In genomic region chr5:43113405-43114119, GRCm38 (mm10) we compare ENCODE assay signal across 17 mouse cellular contexts.
DNase-seq lines count a peak whose midpoint lies in the region; ATAC-seq lines count a peak whose summit lies in the region.
"Had no signal": no experiment of that assay in that cellular context is flagged by ENCODE, and none has a peak within 500 bp of the region (broad histone marks: within the 10 kb centered on the region; RNA-seq: fewer than 3 reads in every experiment).

No protein-coding gene starts in this region.

- intact Hi-C loops in heart, postnatal 25 days (cut with DNase I) = no loop called here

- 41% methylated on average over 12 of the region's 12 CpGs for WGBS in heart, embryonic 10.5 days
- 77% methylated on average over 12 of the region's 12 CpGs for WGBS in midbrain, embryonic 11.5 days
- 78% methylated on average over 12 of the region's 12 CpGs for WGBS in midbrain, embryonic 15.5 days

- no peak overlapping the region; the same call in 1 of the 2 replicates for H3K4me3 ChIP-seq in heart, embryonic 10.5 days
- H3K4me3 ChIP-seq in midbrain, embryonic 11.5 days (ENCODE audit: low read depth, low read length) = no peak overlapping the region
- no peak overlapping the region for H3K4me3 ChIP-seq in midbrain, embryonic 15.5 days
- H3K4me3 ChIP-seq: gastrocnemius, adult 2 months; limb, embryonic 10.5 days; liver, embryonic 15.5 days; neural tube, embryonic 12.5 days had no signal

- DNase-seq in heart, embryonic 10.5 days (ENCODE audit: low spot score) = no peak
- no peak for DNase-seq in heart, postnatal 25 days (ENCODE audit: low spot score)
- peak; percentile 75 for DNase-seq in midbrain, embryonic 11.5 days (ENCODE audit: low spot score, missing footprints)
- DNase-seq in WW6 (ENCODE audit: low read depth, low spot score) = peak; percentile 9
- peak; percentile 8 for DNase-seq in induced T-regulatory cell, adult 2 months (ENCODE audit: low read depth)
- DNase-seq: cerebellum, adult 11-12 months; gastrocnemius, adult 2 months; heart, postnatal 10 days; lung, postnatal 4 days had no signal

- no peak for ATAC-seq in midbrain, embryonic 11.5 days (ENCODE audit: low FRiP score)
- no peak for ATAC-seq in midbrain, embryonic 15.5 days (replicated peaks)
- ATAC-seq in erythroid progenitor cell, adult 5-6 weeks (replicated peaks; ENCODE audit: low FRiP score, poor library complexity, severe bottlenecking) = no peak
- ATAC-seq in megakaryocyte progenitor cell, adult 5-6 weeks (replicated peaks; ENCODE audit: poor library complexity) = no peak
- ATAC-seq: forebrain, embryonic 16.5 days; intestine, embryonic 16.5 days had no signal

- H3K9ac ChIP-seq in midbrain, embryonic 11.5 days (ENCODE audit: low read length) = no peak overlapping the region
- no peak overlapping the region for H3K9ac ChIP-seq in midbrain, embryonic 15.5 days
- H3K9ac ChIP-seq: liver, embryonic 15.5 days; neural tube, embryonic 12.5 days had no signal

- peaks cover 23% of the 10 kb centered on the region; the same call in 1 of the 2 replicates for H3K4me1 ChIP-seq in heart, embryonic 10.5 days
- H3K4me1 ChIP-seq in midbrain, embryonic 11.5 days (ENCODE audit: control insufficient read depth, insufficient read depth, low read length) = no peaks in the 10 kb centered on the region
- H3K4me1 ChIP-seq in midbrain, embryonic 15.5 days = no peaks in the 10 kb centered on the region
- H3K4me1 ChIP-seq: limb, embryonic 10.5 days; liver, embryonic 15.5 days; neural tube, embryonic 12.5 days had no signal

- H3K27me3 ChIP-seq in heart, embryonic 10.5 days (ENCODE audit: insufficient read depth, poor library complexity, severe bottlenecking) = no peaks in the 10 kb centered on the region
- no peaks in the 10 kb centered on the region for H3K27me3 ChIP-seq in midbrain, embryonic 11.5 days (ENCODE audit: control insufficient read depth, insufficient read depth, low read length)
- no peaks in the 10 kb centered on the region for H3K27me3 ChIP-seq in midbrain, embryonic 15.5 days (replicated peaks)
- H3K27me3 ChIP-seq: liver, embryonic 15.5 days; neural tube, embryonic 12.5 days had no signal

- H3K27ac ChIP-seq in heart, embryonic 10.5 days = peak overlapping the region; percentile 78
- H3K27ac ChIP-seq in midbrain, embryonic 11.5 days (ENCODE audit: low read depth, low read length) = no peak overlapping the region
- no peak overlapping the region for H3K27ac ChIP-seq in midbrain, embryonic 15.5 days
- H3K27ac ChIP-seq: gastrocnemius, adult 2 months; limb, embryonic 10.5 days; liver, embryonic 15.5 days; neural tube, embryonic 12.5 days had no signal

- no peak overlapping the region for H3K4me2 ChIP-seq in midbrain, embryonic 11.5 days
- no peak overlapping the region for H3K4me2 ChIP-seq in midbrain, embryonic 15.5 days
- H3K4me2 ChIP-seq: liver, embryonic 15.5 days; neural tube, embryonic 12.5 days had no signal

- no peaks in the 10 kb centered on the region for H3K36me3 ChIP-seq in heart, embryonic 10.5 days
- H3K36me3 ChIP-seq in midbrain, embryonic 11.5 days (ENCODE audit: control insufficient read depth, insufficient read depth, low read length) = no peaks in the 10 kb centered on the region
- no peaks in the 10 kb centered on the region for H3K36me3 ChIP-seq in midbrain, embryonic 15.5 days (replicated peaks)
- H3K36me3 ChIP-seq: limb, embryonic 10.5 days; liver, embryonic 15.5 days; neural tube, embryonic 12.5 days had no signal

- H3K9me3 ChIP-seq in heart, embryonic 10.5 days = no peaks in the 10 kb centered on the region
- no peaks in the 10 kb centered on the region for H3K9me3 ChIP-seq in midbrain, embryonic 11.5 days (ENCODE audit: control insufficient read depth, low read length)
- H3K9me3 ChIP-seq in midbrain, embryonic 15.5 days = no peaks in the 10 kb centered on the region
- H3K9me3 ChIP-seq: limb, embryonic 10.5 days; liver, embryonic 15.5 days; neural tube, embryonic 12.5 days had no signal

Comparison
In these comparisons a context has a peak if more than half of its experiments do, and no peak if none do; other contexts are left out.
1. DNase-seq: peak in midbrain, embryonic 11.5 days (single experiment), WW6 (single experiment) and induced T-regulatory cell, adult 2 months (single experiment); none in heart, embryonic 10.5 days (single experiment) and heart, postnatal 25 days (single experiment).